Mouse (Mus musculus) forebrain, postnatal 0 days (tissue): ENCODE data around the gene Tsc1. TPM values are rescaled to one million over a fixed set of nuclear protein-coding genes. Genes with fewer than 3 reads are reported as not detected.
A peak's percentile ranks its signal among the peaks of the same experiment; 100 is the strongest.

Source experiments
- ATAC-seq: fragments of 200-750 bp; cut with Nextera tagmentation; 2 replicates; pipeline ENCODE4 v1.8.0; 2017; ENCODE audit warnings: mild to moderate bottlenecking, moderate library complexity
- DNase-seq: peaks from one replicate; pipeline ENCODE4 v3.0.0-alpha.2; 2015
- H3K27ac ChIP-seq: fragments of 300-500 bp; sonication (generic); 2 replicates; pipeline ENCODE4 v1.5.1; 2014; ENCODE audit warnings: low read depth, mild to moderate bottlenecking, antibody characterized with exemption, low read length, moderate library complexity, mixed read lengths
- H3K27me3 ChIP-seq: fragments of 300-500 bp; sonication (generic); 2 replicates; pipeline ENCODE4 v1.6.1; 2014; ENCODE audit warnings: mild to moderate bottlenecking, low read length, mixed read lengths; ENCODE audit not compliant: insufficient read depth
- H3K36me3 ChIP-seq: fragments of 300-500 bp; sonication (generic); 2 replicates; pipeline ENCODE4 v1.6.1; 2014; ENCODE audit warnings: mild to moderate bottlenecking, moderate library complexity; ENCODE audit not compliant: insufficient read depth
- H3K4me1 ChIP-seq: fragments of 300-500 bp; sonication (generic); 2 replicates; pipeline ENCODE4 v1.6.1; 2014; ENCODE audit warnings: antibody characterized with exemption; ENCODE audit not compliant: insufficient read depth
- H3K4me2 ChIP-seq: fragments of 300-500 bp; sonication (generic); 2 replicates; pipeline ENCODE4 v1.6.1; 2014; ENCODE audit warnings: low read depth, mild to moderate bottlenecking, moderate library complexity
- H3K4me3 ChIP-seq: fragments of 300-500 bp; sonication (generic); 2 replicates; pipeline ENCODE4 v1.5.1; 2014; ENCODE audit warnings: low read depth, low read length, mixed read lengths
- H3K9ac ChIP-seq: fragments of 300-500 bp; sonication (generic); 2 replicates; pipeline ENCODE4 v1.6.1; 2014; ENCODE audit warnings: mild to moderate bottlenecking
- H3K9me3 ChIP-seq: fragments of 300-500 bp; sonication (generic); 2 replicates; pipeline ENCODE4 v1.6.1; 2016; ENCODE audit warnings: low read length
- CTCF ChIP-seq: sonication (generic); IDR thresholded peaks from 2 replicates; pipeline ENCODE4 v1.5.1; 2016; ENCODE audit warnings: antibody characterized with exemption, control low read depth, low read depth
- WGBS: fragments of 180-500 bp; shearing (Covaris S2); extraction: QIAGEN DNeasy Blood & Tissue Kit; methylation state at CpG from one replicate; pipeline ENCODE4 v1.1.7; 2014; 5-methylcytosine and 5-hydroxymethylcytosine counted together
- polyA plus RNA-seq: library from polyadenylated mRNA; unstranded; fragments of >200 nt; fragmentation: Nextera tagmentation; extraction: Ambion mirVana; gene quantifications from 2 replicates; pipeline ENCODE4 v1.2.1, GENCODE M21; 2015
- total RNA-seq: library from RNA; depleted of rRNA; stranded (reverse); fragments of >200 nt; gene quantifications from 2 replicates; pipeline ENCODE4 v1.2.3, GENCODE M21; 2014

Gene Tsc1
- total and polyA plus RNA-seq, 2 experiments from 2014 or later, result 16.8 to 43.4 TPM

GRCm38 (mm10) chr2:28616358-28616757 lies 24.7 kb upstream of the Tsc1 start:
- DNase-seq (no peak), ATAC-seq (no peak)
- no peaks in the 10 kb centered on the region for H3K36me3 ChIP-seq
- 0 out of 2 replicates have a peak, but pooled peaks cover 4% of the 10 kb centered on the region for H3K27me3 ChIP-seq
- 0 out of 2 replicates have a peak, but pooled peaks have one; percentile 6 for TF ChIP-seq CTCF
- H3K4me2 ChIP-seq, result no peak overlapping the region
- no peak overlapping the region for H3K9ac ChIP-seq
- no peaks in the 10 kb centered on the region for H3K9me3 ChIP-seq
- no peak overlapping the region for H3K27ac ChIP-seq
- 49% methylated on average over 5 of the region's 5 CpGs for WGBS
- H3K4me3 ChIP-seq, result no peak overlapping the region
- no peaks in the 10 kb centered on the region for H3K4me1 ChIP-seq

- no peak overlapping the region for H3K4me2 ChIP-seq
- no peak for DNase-seq
- ATAC-seq, result no peak
- no peaks in the 10 kb centered on the region for H3K9me3 ChIP-seq
- 0 out of 2 replicates have a peak, but pooled peaks cover 4% of the 10 kb centered on the region for H3K27me3 ChIP-seq
- H3K4me1 ChIP-seq, result no peaks in the 10 kb centered on the region
- 84% methylated on average over 9 of the region's 9 CpGs for WGBS
- no peak overlapping the region for H3K4me3 ChIP-seq
- TF ChIP-seq CTCF, result no peak
- no peak overlapping the region for H3K27ac ChIP-seq
- no peak overlapping the region for H3K9ac ChIP-seq
- H3K36me3 ChIP-seq, result no peaks in the 10 kb centered on the region
Observed at GRCm38 (mm10) chr2:28616874-28617273, 24.2 kb upstream of the Tsc1 start.

- Histone ChIP-seq H3K27ac (no peak overlapping the region), H3K36me3 (no peaks in the 10 kb centered on the region), H3K27me3 (0 out of 2 replicates have a peak, but pooled peaks cover 4% of the 10 kb centered on the region), H3K4me3 (no peak overlapping the region), H3K9me3 (no peaks in the 10 kb centered on the region), H3K9ac (no peak overlapping the region), H3K4me1 (no peaks in the 10 kb centered on the region), H3K4me2 (no peak overlapping the region)
- ATAC-seq (no peak), DNase-seq (no peak)
- WGBS, result 77% methylated on average over 8 of the region's 8 CpGs
- TF ChIP-seq CTCF, result no peak
Observed at GRCm38 (mm10) chr2:28617498-28618486, 23.2 kb upstream of the Tsc1 start.

- Histone ChIP-seq H3K4me1 (no peaks in the 10 kb centered on the region), H3K9me3 (no peaks in the 10 kb centered on the region), H3K36me3 (no peaks in the 10 kb centered on the region), H3K27ac (no peak overlapping the region), H3K27me3 (0 out of 2 replicates have a peak, but pooled peaks cover 4% of the 10 kb centered on the region), H3K4me3 (no peak overlapping the region), H3K9ac (no peak overlapping the region), H3K4me2 (no peak overlapping the region)
- TF ChIP-seq CTCF, result no peak
- no peak for ATAC-seq
- no peak for DNase-seq
- 84% methylated on average over 6 of the region's 6 CpGs for WGBS
Observed at GRCm38 (mm10) chr2:28618777-28619336, 22.2 kb upstream of the Tsc1 start.

- no peak overlapping the region for H3K27ac ChIP-seq
- H3K4me2 ChIP-seq, result no peak overlapping the region
- no peaks in the 10 kb centered on the region for H3K9me3 ChIP-seq
- no peak overlapping the region for H3K9ac ChIP-seq
- no peaks in the 10 kb centered on the region for H3K4me1 ChIP-seq
- H3K4me3 ChIP-seq, result no peak overlapping the region
- WGBS, result 83% methylated on average over 6 of the region's 6 CpGs
- no peaks in the 10 kb centered on the region for H3K36me3 ChIP-seq
- ATAC-seq (no peak), DNase-seq (no peak)
- TF ChIP-seq CTCF, result no peak
- 0 out of 2 replicates have a peak, but pooled peaks cover 4% of the 10 kb centered on the region for H3K27me3 ChIP-seq
Observed at GRCm38 (mm10) chr2:28619369-28619768, 21.7 kb upstream of the Tsc1 start.

GRCm38 (mm10) chr2:28620522-28620921 lies 20.5 kb upstream of the Tsc1 start:
- Histone ChIP-seq H3K4me3 (no peak overlapping the region), H3K4me2 (no peak overlapping the region), H3K4me1 (no peaks in the 10 kb centered on the region), H3K9ac (no peak overlapping the region), H3K9me3 (no peaks in the 10 kb centered on the region), H3K27ac (no peak overlapping the region), H3K27me3 (0 out of 2 replicates have a peak, but pooled peaks cover 4% of the 10 kb centered on the region), H3K36me3 (no peaks in the 10 kb centered on the region)
- DNase-seq, result no peak
- 61% methylated on average over 10 of the region's 10 CpGs for WGBS
- TF ChIP-seq CTCF, result no peak
- no peak for ATAC-seq

- no peaks in the 10 kb centered on the region for H3K9me3 ChIP-seq
- 13% methylated on average over 2 of the region's 2 CpGs for WGBS
- DNase-seq, result no peak
- H3K27ac ChIP-seq, result no peak overlapping the region
- no peak for TF ChIP-seq CTCF
- no peak overlapping the region for H3K9ac ChIP-seq
- H3K4me2 ChIP-seq, result no peak overlapping the region
- no peak overlapping the region for H3K4me3 ChIP-seq
- no peaks in the 10 kb centered on the region for H3K36me3 ChIP-seq
- H3K4me1 ChIP-seq, result no peaks in the 10 kb centered on the region
- ATAC-seq, result no peak
- H3K27me3 ChIP-seq, result 0 out of 2 replicates have a peak, but pooled peaks cover 4% of the 10 kb centered on the region
Observed at GRCm38 (mm10) chr2:28621111-28621510, 19.9 kb upstream of the Tsc1 start.
